Mouse (Mus musculus) gastrocnemius, postnatal 10 days (tissue): Measurements from ENCODE around the gene Bnip3. TPM values are rescaled to one million over a fixed set of nuclear protein-coding genes. Genes with fewer than 3 reads are reported as not detected.

ENCODE experiments used
- DNase-seq: peaks from one replicate; pipeline ENCODE4 v3.0.0; 2021; ENCODE audit warnings: mixed read lengths
- long read RNA-seq, 2 experiments: library from polyadenylated mRNA; stranded (forward); transcript quantifications; one replicate each; pipeline ENCODE4 v2.0.0; 2021
- total RNA-seq, 2 experiments: library from RNA; stranded (reverse); gene quantifications; 2 replicates each; pipeline ENCODE4 v1.2.3; 2021

The Bnip3 gene
- 10 to 100 TPM; 77.2 to 79.1 TPM for total RNA-seq
- long read RNA-seq, experiment 1, transcript Bnip3-201 (6 exons, 1,756 nt): major isoform, 135 of 143 reads
- long read RNA-seq, experiment 1, partial matches to known transcripts: 3 of 143 reads
- long read RNA-seq, experiment 1, other reads (novel, unspliced or antisense): 5 of 143 reads
- long read RNA-seq, experiment 2, transcript Bnip3-201 (6 exons, 1,756 nt): major isoform, 167 of 169 reads
- long read RNA-seq, experiment 2, partial matches to known transcripts: 1 of 169 reads
- long read RNA-seq, experiment 2, other reads (novel, unspliced or antisense): 1 of 169 reads

GRCm38 (mm10) chr7:138909277-138910192, at the start of gene Bnip3:
Gene Bnip3, minus strand, starts transcription at chr7:138909519.
- peak; percentile 86 for DNase-seq

GRCm38 (mm10) chr7:138957106-138957505, 47.8 kb upstream of the Bnip3 start:
- DNase-seq: no peak

- DNase-seq: no peak
Measured at GRCm38 (mm10) chr7:138955787-138956186, 46.5 kb upstream of the Bnip3 start.

GRCm38 (mm10) chr7:138948309-138948708, 39.0 kb upstream of the Bnip3 start:
- no peak for DNase-seq

GRCm38 (mm10) chr7:138947741-138948140, 38.4 kb upstream of the Bnip3 start:
- DNase-seq: no peak

- no peak for DNase-seq
Measured at GRCm38 (mm10) chr7:138945668-138946067, 36.3 kb upstream of the Bnip3 start.

- DNase-seq: no peak
Measured at GRCm38 (mm10) chr7:138942301-138942700, 33.0 kb upstream of the Bnip3 start.

- DNase-seq: no peak
Measured at GRCm38 (mm10) chr7:138941571-138941970, 32.3 kb upstream of the Bnip3 start.

GRCm38 (mm10) chr7:138940612-138941461, 31.5 kb upstream of the Bnip3 start, which contains the start of gene Jakmip3:
Gene Jakmip3, plus strand, starts transcription at chr7:138940730.
- DNase-seq: peak; percentile 6

- DNase-seq: peak; percentile 10
Measured at GRCm38 (mm10) chr7:138940256-138940611, 30.9 kb upstream of the Bnip3 start.

GRCm38 (mm10) chr7:138938991-138939390, 29.7 kb upstream of the Bnip3 start:
- DNase-seq: no peak

- DNase-seq: no peak
Measured at GRCm38 (mm10) chr7:138934523-138934922, 25.2 kb upstream of the Bnip3 start.

GRCm38 (mm10) chr7:138928456-138928855, 19.1 kb upstream of the Bnip3 start:
- DNase-seq: no peak

GRCm38 (mm10) chr7:138923756-138924425, 14.6 kb upstream of the Bnip3 start:
- DNase-seq: no peak

- DNase-seq: no peak
Measured at GRCm38 (mm10) chr7:138921611-138922010, 12.3 kb upstream of the Bnip3 start.

GRCm38 (mm10) chr7:138919156-138919944, 10.0 kb upstream of the Bnip3 start:
- peak; percentile 58 for DNase-seq

GRCm38 (mm10) chr7:138913616-138914015, 4.3 kb upstream of the Bnip3 start:
- DNase-seq: no peak

- no peak for DNase-seq
Measured at GRCm38 (mm10) chr7:138910193-138910562, 859 bp upstream of the Bnip3 start.

- no peak for DNase-seq
Measured at GRCm38 (mm10) chr7:138908768-138909276, 497 bp downstream of the Bnip3 start.

- no peak for DNase-seq
Measured at GRCm38 (mm10) chr7:138907976-138908375, 1.3 kb downstream of the Bnip3 start.

- peak; percentile 17 for DNase-seq
Measured at GRCm38 (mm10) chr7:138907043-138907442, 2.3 kb downstream of the Bnip3 start.
